Mouse (Mus musculus) hindbrain, embryonic 11.5 days (tissue): Measurements from ENCODE around the gene Ift74. TPM values are rescaled to one million over a fixed set of nuclear protein-coding genes. Genes with fewer than 3 reads are reported as not detected.

Source experiments
- ATAC-seq: fragments of 200-750 bp; cut with Nextera tagmentation; 2 replicates; pipeline ENCODE4 v1.8.0; 2017; ENCODE audit warnings: mild to moderate bottlenecking, moderate TSS enrichment, moderate library complexity; ENCODE audit not compliant: low FRiP score
- DNase-seq: peaks from one replicate; pipeline ENCODE4 v3.0.0-alpha.2; 2015; ENCODE audit warnings: low spot score
- H3K27ac ChIP-seq: fragments of 300-500 bp; sonication (generic); 2 replicates; pipeline ENCODE4 v1.5.1; 2014; ENCODE audit warnings: mild to moderate bottlenecking, low read depth, low read length
- H3K27me3 ChIP-seq: fragments of 300-500 bp; sonication (generic); 2 replicates; pipeline ENCODE4 v1.6.1; 2014; ENCODE audit warnings: mild to moderate bottlenecking, low read length, moderate library complexity, mixed read lengths; ENCODE audit not compliant: control insufficient read depth, insufficient read depth
- H3K36me3 ChIP-seq: fragments of 300-500 bp; sonication (generic); 2 replicates; pipeline ENCODE4 v1.6.1; 2014; ENCODE audit warnings: mild to moderate bottlenecking, low read length, moderate library complexity, mixed read lengths; ENCODE audit not compliant: control insufficient read depth, insufficient read depth
- H3K4me1 ChIP-seq: fragments of 300-500 bp; sonication (generic); replicated peaks from 2 replicates; pipeline ENCODE4 v1.6.1; 2014; ENCODE audit warnings: low read length, mixed read lengths; ENCODE audit not compliant: control insufficient read depth, insufficient read depth
- H3K4me2 ChIP-seq: fragments of 300-500 bp; sonication (generic); replicated peaks from 2 replicates; pipeline ENCODE4 v1.6.1; 2014; ENCODE audit warnings: mild to moderate bottlenecking, low read depth, low read length
- H3K4me3 ChIP-seq: fragments of 300-500 bp; sonication (generic); 2 replicates; pipeline ENCODE4 v1.5.1; 2014; ENCODE audit warnings: low read depth, low read length
- H3K9ac ChIP-seq: fragments of 300-500 bp; sonication (generic); 2 replicates; pipeline ENCODE4 v1.6.1; 2014; ENCODE audit warnings: low read depth, low read length
- H3K9me3 ChIP-seq: fragments of 300-500 bp; sonication (generic); 2 replicates; pipeline ENCODE4 v1.6.1; 2016; ENCODE audit warnings: low read length; ENCODE audit not compliant: control insufficient read depth
- WGBS: fragments of 180-500 bp; shearing (Covaris S2); extraction: QIAGEN DNeasy Blood & Tissue Kit; methylation state at CpG from one replicate; pipeline ENCODE4 v1.1.7; 2014; 5-methylcytosine and 5-hydroxymethylcytosine counted together
- polyA plus RNA-seq: library from polyadenylated mRNA; unstranded; fragments of >200 nt; fragmentation: Nextera tagmentation; extraction: Ambion mirVana; gene quantifications from 2 replicates; pipeline ENCODE4 v1.2.1, GENCODE M21; 2014

Ift74 gene
- polyA plus RNA-seq, 1 experiment from 2014 or later, result 59.4 TPM

GRCm38 (mm10) chr4:94713741-94714140, 99.5 kb downstream of the Ift74 start:
- Histone ChIP-seq H3K27me3 (no peaks in the 10 kb centered on the region), H3K9ac (no peak overlapping the region), H3K4me2 (no peak overlapping the region), H3K36me3 (no peaks in the 10 kb centered on the region), H3K27ac (no peak overlapping the region), H3K4me3 (no peak overlapping the region), H3K9me3 (no peaks in the 10 kb centered on the region), H3K4me1 (no peaks in the 10 kb centered on the region)
- DNase-seq, result no peak
- ATAC-seq, result no peak

GRCm38 (mm10) chr4:94715166-94715565, 100.9 kb downstream of the Ift74 start:
- no peak overlapping the region for H3K9ac ChIP-seq
- H3K4me3 ChIP-seq, result no peak overlapping the region
- ATAC-seq (no peak), DNase-seq (no peak)
- no peak overlapping the region for H3K27ac ChIP-seq
- no peak overlapping the region for H3K4me2 ChIP-seq
- H3K27me3 ChIP-seq, result no peaks in the 10 kb centered on the region
- WGBS, result 68% methylated on average over 6 of the region's 6 CpGs
- H3K4me1 ChIP-seq, result no peaks in the 10 kb centered on the region
- no peaks in the 10 kb centered on the region for H3K36me3 ChIP-seq
- no peaks in the 10 kb centered on the region for H3K9me3 ChIP-seq

DNA sequence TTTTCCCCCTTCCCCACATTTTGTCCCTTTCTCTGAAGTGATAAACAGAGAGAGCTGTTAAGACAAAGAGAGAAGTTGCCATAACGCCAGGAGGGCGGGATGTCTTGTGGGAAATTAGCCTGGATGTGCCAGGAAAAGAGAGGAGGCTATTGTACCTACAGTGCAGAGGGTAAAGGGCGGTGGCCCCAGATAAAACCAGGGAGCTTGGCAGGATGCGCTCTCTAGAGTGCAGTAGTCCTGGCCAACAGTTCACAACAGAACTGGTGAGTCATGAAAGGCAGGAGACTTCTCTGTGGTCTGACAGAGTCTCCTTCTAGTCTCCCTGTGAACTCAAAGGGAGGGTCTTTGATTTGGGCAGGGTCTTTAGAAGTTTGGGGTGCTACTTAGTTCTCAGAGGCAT, 111.5 kb downstream of the Ift74 start:
- no peaks in the 10 kb centered on the region for H3K9me3 ChIP-seq
- H3K9ac ChIP-seq, result no peak overlapping the region
- H3K4me2 ChIP-seq, result no peak overlapping the region
- H3K27ac ChIP-seq, result no peak overlapping the region
- DNase-seq, result no peak
- no peaks in the 10 kb centered on the region for H3K27me3 ChIP-seq
- ATAC-seq, result no peak
- H3K4me1 ChIP-seq, result no peaks in the 10 kb centered on the region
- H3K36me3 ChIP-seq, result no peaks in the 10 kb centered on the region
- WGBS, result 73% methylated on average over 4 of the region's 4 CpGs
- no peak overlapping the region for H3K4me3 ChIP-seq

DNA sequence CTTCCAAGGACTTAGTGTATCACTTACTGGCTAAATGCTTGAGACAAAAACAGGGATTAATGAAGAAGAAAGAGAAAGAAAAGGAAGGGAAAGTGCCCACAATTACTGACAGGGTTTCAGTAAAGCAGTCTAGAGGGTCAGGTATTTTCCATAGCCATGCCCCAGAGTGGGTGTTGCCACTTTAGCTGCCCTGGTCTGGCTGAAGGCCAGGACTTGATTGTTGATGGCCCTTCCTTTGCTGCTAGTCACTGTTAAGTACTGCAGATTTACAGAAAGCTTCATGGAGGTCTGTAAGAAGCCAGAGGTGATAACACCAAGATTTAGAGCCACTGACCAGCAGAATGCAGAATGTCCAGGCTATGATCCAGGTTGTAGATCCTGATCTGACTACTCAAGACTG, 118.4 kb downstream of the Ift74 start:
- Histone ChIP-seq H3K9me3 (no peaks in the 10 kb centered on the region), H3K27ac (no peak overlapping the region), H3K36me3 (no peaks in the 10 kb centered on the region), H3K4me1 (no peaks in the 10 kb centered on the region), H3K9ac (no peak overlapping the region), H3K4me2 (no peak overlapping the region), H3K27me3 (no peaks in the 10 kb centered on the region), H3K4me3 (no peak overlapping the region)
- DNase-seq (no peak), ATAC-seq (no peak)

DNA sequence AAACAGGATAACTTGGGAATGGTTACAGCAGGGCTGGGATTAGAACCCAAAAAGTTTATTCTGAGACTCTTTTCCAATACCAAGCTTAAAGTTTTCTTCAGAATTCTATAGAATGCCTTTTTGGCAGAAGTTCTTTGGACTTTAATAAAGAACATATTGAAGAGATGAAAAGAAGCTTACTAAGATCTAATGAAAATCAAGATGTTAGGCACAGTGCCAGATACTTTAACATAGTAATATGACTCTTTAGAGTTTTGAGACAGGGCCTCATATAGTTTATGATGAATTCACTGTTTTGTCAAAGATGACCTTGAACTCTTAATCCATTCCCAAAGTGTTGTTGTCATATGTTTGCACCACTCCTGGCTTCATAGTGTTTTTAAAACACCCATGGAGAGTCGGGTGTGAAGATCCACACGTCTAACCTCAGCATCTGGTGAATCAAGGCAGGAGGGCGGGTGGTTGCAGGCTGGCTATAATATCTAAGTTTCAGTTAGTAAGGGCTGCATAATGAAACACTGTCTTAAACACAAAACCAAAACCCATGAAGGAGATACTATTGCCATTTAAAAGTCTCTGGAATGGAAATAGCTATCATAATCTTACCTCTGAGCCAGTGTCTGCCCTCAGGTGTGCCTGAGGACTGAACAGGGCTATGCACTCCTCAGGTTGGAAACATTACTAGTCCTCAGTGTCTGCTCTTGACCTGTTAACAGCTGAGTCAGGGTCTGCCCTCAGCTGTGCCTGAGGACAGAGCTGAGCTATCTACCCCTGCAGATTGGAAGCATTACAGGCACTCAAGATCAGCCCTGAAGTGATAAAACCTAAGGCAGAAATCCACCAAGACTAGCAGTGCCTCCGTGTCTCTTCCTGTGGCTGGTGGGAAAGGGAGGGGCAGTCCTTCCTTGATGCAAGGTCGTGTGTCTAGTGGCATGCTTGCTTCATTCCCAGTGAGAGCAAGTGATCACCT, 123.3 kb downstream of the Ift74 start:
- no peak overlapping the region for H3K27ac ChIP-seq
- DNase-seq, result no peak
- no peaks in the 10 kb centered on the region for H3K36me3 ChIP-seq
- no peak for ATAC-seq
- H3K9me3 ChIP-seq, result no peaks in the 10 kb centered on the region
- no peak overlapping the region for H3K9ac ChIP-seq
- H3K4me2 ChIP-seq, result no peak overlapping the region
- H3K4me3 ChIP-seq, result no peak overlapping the region
- H3K27me3 ChIP-seq, result no peaks in the 10 kb centered on the region
- 77% methylated on average over 5 of the region's 5 CpGs for WGBS
- no peaks in the 10 kb centered on the region for H3K4me1 ChIP-seq

GRCm38 (mm10) chr4:94738838-94739731, 124.8 kb downstream of the Ift74 start, which contains the start of gene Tek:
Gene Tek (plus strand): TSS chr4:94739289.
- H3K4me1 ChIP-seq, result no peaks in the 10 kb centered on the region
- no peak within 1 kb of the TSS for H3K4me2 ChIP-seq
- H3K4me3 ChIP-seq, result no peak within 1 kb of the TSS
- DNase-seq (no peak), ATAC-seq (no peak)
- 69% methylated on average over 16 of the region's 16 CpGs for WGBS
- no peak within 1 kb of the TSS for H3K9ac ChIP-seq
- H3K36me3 ChIP-seq, result no peaks in the 10 kb centered on the region
- H3K27me3 ChIP-seq, result no peaks in the 10 kb centered on the region
- no peaks in the 10 kb centered on the region for H3K9me3 ChIP-seq
- no peak within 1 kb of the TSS for H3K27ac ChIP-seq

GRCm38 (mm10) chr4:94741824-94742223, 127.5 kb downstream of the Ift74 start:
- Histone ChIP-seq H3K9ac (no peak overlapping the region), H3K9me3 (no peaks in the 10 kb centered on the region), H3K4me2 (no peak overlapping the region), H3K27me3 (no peaks in the 10 kb centered on the region), H3K27ac (no peak overlapping the region), H3K4me3 (no peak overlapping the region), H3K4me1 (no peaks in the 10 kb centered on the region), H3K36me3 (no peaks in the 10 kb centered on the region)
- ATAC-seq, result no peak
- 90% methylated on average over 1 of the region's 1 CpGs for WGBS
- no peak for DNase-seq
